Mouse (Mus musculus) cortical plate, adult 2 months (tissue): ENCODE measurements around the gene Kif16b.

Source experiments
- CTCF ChIP-seq: fragments of 200-500 bp; IDR thresholded peaks from 2 replicates; pipeline ENCODE4 v1.5.1; 2011; ENCODE audit warnings: mild to moderate bottlenecking, control low read depth, low read length; ENCODE audit not compliant: insufficient read depth; ENCODE audit errors: extremely low read depth
- POLR2A ChIP-seq: fragments of 200-500 bp; IDR thresholded peaks from 2 replicates; pipeline ENCODE4 v1.6.1; 2011; ENCODE audit warnings: mild to moderate bottlenecking, low read length, control low read depth; ENCODE audit not compliant: insufficient read depth; ENCODE audit errors: extremely low read depth

- TF ChIP-seq CTCF, result no peak
- TF ChIP-seq POLR2A, result no peak
Measured at GRCm38 (mm10) chr2:142625756-142626155, 275.6 kb downstream of the Kif16b start.
